Mouse (Mus musculus): Measurements from ENCODE around the gene Thoc2. TPM values are rescaled to one million over a fixed set of nuclear protein-coding genes. Genes with fewer than 3 reads are reported as not detected.
A peak's percentile ranks its signal among the peaks of the same experiment; 100 is the strongest.
"Not testable (repeated sequence)": the region's sequence is repeated elsewhere in the genome, so short reads cannot be mapped to it uniquely, and the experiment has no call there.

Thoc2 gene
- total RNA-seq (2021), result 10 to 100 TPM; 50.3 to 50.7 TPM

DNA sequence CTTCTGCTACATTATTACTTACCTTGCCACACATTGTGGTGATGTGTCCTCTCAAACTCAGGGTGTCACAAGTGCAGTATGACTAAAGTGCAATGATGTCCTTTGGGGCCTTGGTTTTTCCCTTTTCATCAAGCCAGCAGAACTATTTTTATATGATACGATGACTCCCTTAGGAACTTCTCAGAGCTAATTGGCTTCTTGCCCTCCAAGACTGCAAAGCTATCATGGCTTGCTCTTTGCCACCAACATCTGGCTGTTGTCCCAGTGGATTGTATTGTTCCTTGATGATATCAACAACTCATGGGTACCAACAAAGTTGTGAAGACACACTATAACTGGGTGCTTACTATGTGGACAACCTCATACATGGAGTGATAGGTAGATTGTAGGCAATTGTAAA, at the start of gene Thoc2:
TSS of gene Thoc2 (minus strand) at position 101 of the 400 bp plus-strand sequence.
- DNase-seq (ENCODE audit: extremely low spot score in 1 of 2, low spot score in 2 of 2), result no peak
- intact Hi-C loops (cut with DNase I), result no loop called here

DNA sequence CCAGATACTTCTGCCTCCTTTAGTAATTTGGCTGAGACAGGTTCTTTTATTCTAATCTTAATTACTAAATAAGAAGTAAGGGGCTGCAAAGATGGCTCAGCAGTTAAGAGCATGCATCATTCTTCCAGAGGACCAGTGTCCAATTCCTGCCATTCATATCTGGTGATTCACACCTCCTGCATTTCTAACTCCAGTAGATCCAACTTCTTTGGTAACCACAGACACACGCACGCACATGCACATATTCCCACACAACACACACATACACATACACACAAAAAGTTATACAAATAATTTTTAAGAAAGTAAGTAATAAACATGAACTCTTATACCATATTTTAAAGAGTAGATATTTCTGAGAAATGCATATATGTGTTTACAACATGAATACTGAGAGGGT, 49.6 kb upstream of the Thoc2 start:
- DNase-seq (ENCODE audit: extremely low spot score in 1 of 2, low spot score in 2 of 2), result no peak
- intact Hi-C loops (cut with DNase I), result no loop called here

DNA sequence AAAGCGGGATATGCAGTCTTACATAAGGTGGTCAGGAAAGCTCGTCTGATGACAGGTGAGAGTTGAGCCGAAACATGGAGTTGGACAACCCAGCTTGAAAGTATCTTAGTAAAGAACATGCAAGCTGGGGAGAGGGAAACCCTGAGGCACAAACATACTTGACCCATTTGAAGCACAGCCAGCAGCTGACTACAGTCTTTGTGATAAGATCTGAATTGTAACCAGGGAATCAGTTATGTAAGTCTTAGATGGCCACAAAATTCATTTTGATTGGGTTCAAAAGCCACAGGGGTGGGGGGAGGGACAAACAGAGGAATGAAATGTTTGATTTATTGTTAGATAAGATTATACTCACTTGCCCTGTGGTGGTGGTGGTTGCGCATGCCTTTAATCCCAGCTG, 48.9 kb upstream of the Thoc2 start:
- intact Hi-C loops (cut with DNase I), result no loop called here
- DNase-seq (ENCODE audit: extremely low spot score in 1 of 2, low spot score in 2 of 2), result no peak

DNA sequence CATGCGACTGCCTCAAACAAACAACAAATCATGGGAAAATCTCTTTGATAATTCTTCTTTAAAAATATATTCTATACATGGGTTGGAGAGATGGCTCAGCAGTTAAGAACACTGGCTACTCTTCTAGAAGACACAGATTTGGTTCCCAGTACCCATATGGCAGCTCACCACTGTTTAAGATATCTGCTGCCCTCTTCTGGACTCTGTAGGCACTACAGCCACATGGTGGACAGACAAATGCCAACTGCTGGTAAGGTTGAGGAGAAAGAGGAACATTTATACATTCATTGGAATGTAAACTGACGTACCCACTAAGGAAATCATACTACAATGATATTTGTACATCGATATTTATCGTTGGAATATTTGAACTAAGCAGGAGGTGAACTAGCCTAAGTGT, 36.7 kb upstream of the Thoc2 start:
- intact Hi-C loops (cut with DNase I), result no loop called here
- no peak for DNase-seq (ENCODE audit: extremely low spot score in 1 of 2, low spot score in 2 of 2)

DNA sequence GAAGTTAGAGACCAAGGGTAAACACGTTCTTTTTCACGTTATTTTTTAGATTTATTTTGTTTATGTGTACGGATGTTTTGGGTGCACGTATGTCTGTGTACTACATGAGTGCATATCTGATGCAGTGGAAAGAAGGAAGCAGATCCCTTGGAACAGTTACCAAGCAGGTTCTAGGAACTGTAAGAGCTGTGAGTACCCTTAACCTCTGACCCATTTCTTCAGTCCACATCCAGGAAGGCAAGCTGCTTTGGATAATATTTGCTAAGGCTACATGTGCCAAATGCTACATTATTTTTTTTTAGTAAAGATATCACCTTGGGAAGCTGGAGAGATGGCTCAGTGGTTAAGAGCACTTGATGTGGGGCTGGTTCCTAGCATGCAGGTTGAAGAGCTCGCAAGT, 21.4 kb upstream of the Thoc2 start:
- intact Hi-C loops (cut with DNase I), result no loop called here
- DNase-seq (ENCODE audit: extremely low spot score in 1 of 2, low spot score in 2 of 2), result no peak

DNA sequence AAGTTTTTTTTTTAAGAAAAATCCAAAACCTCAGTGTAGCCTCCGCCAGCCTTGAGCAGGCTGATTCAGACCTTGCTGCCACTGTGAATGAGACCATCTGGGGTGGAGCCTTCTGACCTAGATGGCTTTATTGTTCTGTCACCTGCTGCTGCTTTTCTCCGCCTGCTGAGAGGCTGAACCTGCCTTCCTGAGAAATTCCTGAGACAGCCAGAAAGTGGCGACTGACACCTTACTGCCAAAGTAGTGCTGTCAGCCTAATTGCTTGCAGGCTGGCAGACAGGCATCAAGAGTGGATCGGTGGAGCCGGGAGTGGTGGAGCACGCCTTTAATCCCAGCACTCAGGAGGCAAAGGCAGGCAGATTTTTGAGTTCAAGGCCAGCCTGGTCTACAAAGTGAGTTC, 11.3 kb upstream of the Thoc2 start:
- intact Hi-C loops (cut with DNase I), result not testable (repeated sequence)

DNA sequence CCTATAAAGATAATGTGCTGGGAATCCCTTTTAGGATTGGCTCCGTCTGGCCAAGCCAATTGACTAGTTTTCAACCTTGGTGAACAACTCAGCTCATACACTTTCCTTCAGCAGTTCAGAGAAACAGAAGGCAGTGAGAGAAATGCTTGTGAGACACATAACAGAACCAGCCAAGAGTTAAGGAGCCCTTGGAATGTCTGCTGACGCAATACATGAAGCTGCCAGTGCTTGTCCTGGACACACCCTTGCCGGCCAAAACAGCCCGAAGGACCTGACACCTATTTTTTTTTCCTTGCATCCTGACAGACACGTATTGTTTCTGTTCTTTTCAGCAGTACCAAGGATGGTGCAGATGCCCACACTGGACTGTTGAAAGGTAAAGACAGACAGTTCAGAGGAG, 4.2 kb upstream of the Thoc2 start:
- DNase-seq (ENCODE audit: extremely low spot score in 1 of 2, low spot score in 2 of 2), result no peak
- intact Hi-C loops (cut with DNase I), result no loop called here

More for the DNA sequence above, 11.3 kb upstream of the Thoc2 start:
- not testable (repeated sequence) for DNase-seq (ENCODE audit: extremely low spot score in 1 of 2, low spot score in 2 of 2)

DNA sequence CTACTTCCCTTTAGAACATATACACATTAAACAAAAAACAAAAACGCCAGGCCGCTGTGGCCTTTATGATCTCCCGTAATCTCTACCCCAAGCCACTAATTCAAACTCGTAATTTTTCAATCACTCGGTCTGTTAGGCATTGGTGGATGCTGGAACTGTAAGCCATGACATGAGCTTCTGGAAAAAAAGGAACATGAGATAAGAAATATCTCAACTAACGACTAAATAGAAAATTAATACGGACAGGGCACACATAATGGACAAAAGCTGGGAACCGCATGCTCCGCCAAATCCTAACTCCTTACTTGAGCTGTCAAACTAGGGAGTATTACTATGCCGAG, 8.4 kb downstream of the Thoc2 start:
- no peak for DNase-seq (ENCODE audit: extremely low spot score in 1 of 2, low spot score in 2 of 2)
- intact Hi-C loops (cut with DNase I), result no loop called here

DNA sequence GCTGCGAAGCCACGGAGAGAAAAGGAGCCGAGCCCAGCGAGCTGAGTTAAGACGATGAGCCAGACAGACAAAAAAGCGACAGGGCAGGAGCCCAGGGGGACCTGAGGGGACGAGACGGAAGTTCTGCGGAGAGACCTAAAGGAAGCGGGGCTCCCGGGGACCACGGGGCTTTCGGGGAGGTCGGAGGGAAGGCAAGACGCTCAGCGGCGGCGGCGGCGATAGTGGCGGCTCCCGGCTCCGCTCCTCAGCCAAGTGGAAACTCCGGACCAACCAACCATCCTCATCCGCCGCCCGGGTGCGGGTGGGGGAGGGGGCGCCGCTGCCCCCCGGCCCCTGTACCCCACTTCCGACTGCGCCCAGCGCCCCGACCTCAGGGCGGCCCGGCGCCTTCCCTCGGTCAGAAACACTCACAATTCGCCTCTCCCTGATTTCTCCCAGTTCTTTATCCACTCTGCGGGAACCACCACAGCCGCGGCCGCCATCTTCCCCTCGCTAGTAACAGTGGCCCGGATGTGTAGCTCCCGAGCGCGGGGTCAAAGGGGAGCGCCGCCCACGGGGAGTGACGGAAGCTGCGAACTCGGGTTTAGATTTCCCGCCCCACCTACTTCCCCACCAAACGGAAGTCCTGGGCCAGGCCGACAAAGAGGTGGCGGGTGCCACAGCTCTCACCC, 8.9 kb downstream of the Thoc2 start:
- intact Hi-C loops (cut with DNase I), result no loop called here
- peak; percentile 85 to 94 for DNase-seq (ENCODE audit: extremely low spot score in 1 of 2, low spot score in 2 of 2)

DNA sequence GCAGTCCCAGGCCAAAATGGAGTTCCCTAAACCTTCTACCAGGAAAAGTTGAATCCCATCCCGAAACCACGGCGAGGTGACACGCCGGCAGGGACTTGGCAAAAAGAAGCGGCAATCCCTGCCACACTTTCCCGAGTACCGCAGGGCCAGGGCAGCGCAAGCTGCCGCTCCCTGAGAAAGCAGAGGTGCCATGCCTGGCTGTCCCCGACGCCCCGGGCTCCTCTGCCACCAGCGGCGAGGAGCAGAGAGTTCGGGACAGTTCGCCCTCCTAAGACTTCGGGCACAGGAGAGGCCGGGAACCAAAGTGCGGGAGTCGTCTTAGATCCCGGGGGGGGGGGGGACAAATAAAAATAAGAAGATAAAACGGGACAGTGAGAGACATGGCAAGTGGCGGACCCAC, 9.5 kb downstream of the Thoc2 start:
- DNase-seq (ENCODE audit: extremely low spot score in 1 of 2, low spot score in 2 of 2), result peak in 1 of 2 experiments; percentile 20
- intact Hi-C loops (cut with DNase I), result no loop called here

DNA sequence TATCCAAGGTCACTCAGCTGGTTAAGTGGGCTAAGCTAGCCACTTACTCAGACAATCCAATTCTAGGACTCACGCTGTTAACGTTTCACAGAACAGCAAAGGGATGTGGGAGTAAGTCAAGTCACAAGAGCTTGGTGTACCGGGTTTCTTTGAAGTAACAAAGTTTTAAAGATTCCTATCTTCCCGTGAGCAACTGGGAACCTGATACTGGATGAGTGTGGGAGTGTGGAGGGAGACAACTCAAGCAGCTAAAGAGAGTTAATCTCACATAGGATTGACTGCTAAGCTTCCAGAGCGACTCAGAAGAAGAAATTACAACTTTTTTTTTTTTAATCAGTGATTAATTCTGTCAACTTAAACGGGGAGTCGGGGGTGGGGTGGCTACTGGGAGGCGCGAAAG, 10.0 kb downstream of the Thoc2 start:
- intact Hi-C loops (cut with DNase I), result no loop called here
- no peak for DNase-seq (ENCODE audit: extremely low spot score in 1 of 2, low spot score in 2 of 2)

DNA sequence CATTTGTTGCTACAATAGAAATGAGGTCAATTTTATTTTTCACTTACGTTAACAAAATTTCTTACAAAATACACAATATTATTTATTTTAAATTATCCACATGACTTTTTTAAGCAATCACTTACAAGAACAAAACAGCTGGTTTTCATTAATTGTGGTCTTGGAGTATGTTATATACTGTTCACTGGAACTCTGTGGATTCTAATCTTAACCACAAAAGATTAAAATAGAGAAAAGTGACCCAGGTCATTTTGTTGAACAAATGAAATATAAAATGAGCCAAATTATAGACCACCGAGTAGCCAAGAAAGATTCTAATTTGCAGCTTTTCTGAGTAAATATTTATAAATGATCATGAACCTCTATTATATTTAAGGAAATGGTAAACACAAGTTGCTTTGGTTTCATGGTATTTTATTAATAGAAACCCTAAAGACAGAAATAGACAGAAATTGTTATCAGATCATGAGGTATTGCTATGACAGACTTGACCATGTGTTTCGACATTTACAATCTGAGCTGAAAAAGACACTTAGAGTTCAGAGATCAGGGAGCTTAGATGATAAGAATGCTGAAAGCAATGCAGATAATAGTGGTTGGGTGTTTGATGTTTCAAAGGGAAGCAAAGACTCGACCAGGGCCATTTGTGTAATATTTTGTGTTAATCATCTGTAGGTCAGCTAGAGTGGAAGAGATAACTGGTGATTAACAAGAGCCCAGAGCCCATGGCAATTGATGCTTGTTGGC, 35.5 kb downstream of the Thoc2 start:
- DNase-seq (ENCODE audit: extremely low spot score in 1 of 2, low spot score in 2 of 2), result no peak
- intact Hi-C loops (cut with DNase I), result no loop called here

DNA sequence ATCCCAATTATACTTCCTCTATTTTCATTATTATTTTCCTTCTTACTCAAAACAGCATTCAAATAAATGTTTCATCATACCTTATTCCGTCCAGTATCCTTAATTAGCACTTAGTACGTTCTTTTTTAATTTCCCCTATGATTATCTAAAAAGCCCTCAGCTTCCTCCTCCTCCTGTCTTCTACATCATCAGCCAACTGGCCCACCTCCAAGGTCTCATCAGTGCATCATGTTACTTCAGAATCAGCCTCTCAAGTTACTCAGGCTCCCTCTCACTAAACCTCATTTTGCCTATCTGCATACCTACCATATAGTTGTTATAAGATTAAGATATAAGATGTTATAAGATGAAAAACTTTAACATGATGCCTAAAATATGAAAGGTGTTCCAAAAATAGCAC, 43.9 kb downstream of the Thoc2 start:
- intact Hi-C loops (cut with DNase I), result no loop called here
- no peak for DNase-seq (ENCODE audit: extremely low spot score in 1 of 2, low spot score in 2 of 2)

DNA sequence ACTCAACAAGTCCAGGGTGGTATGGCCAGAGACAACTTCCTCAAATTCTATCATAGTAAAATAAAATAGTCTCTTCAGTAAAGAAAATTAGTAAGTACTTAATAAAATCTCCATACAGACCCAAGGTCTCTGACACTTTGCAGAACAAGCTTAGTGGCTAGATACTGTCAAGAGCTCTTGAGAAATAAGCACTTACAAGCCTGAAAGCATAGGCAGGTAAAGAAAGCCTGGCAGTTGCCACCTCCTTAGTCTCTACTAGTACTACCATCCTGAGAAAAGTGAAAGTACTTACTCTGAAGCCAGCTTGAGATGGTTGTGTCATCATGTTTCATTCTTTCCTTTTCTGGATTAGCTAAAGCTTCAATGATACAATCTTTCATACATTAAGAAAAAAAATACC, 82.7 kb downstream of the Thoc2 start:
- intact Hi-C loops (cut with DNase I), result no loop called here
- no peak for DNase-seq (ENCODE audit: extremely low spot score in 1 of 2, low spot score in 2 of 2)

DNA sequence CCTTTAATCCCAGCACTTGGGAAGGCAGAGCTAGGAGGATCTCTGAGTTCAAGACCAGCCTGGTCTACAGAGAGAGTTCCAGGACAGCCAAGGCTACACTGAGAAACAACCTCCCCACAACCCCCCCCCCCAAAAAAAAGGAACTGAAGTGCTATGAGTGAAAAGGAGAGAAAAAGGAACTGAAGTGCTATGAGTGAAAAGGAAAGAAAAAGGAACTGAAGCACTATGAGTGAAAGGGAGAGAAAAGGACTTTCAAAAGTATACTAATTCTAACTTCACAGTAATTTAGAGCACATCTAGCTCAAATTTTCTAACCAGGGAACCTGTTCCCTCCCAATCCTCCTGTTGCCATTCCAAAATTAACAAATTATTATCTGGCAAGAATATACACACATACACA, 114.9 kb downstream of the Thoc2 start:
- no peak for DNase-seq (ENCODE audit: extremely low spot score in 1 of 2, low spot score in 2 of 2)
- intact Hi-C loops (cut with DNase I), result no loop called here

DNA sequence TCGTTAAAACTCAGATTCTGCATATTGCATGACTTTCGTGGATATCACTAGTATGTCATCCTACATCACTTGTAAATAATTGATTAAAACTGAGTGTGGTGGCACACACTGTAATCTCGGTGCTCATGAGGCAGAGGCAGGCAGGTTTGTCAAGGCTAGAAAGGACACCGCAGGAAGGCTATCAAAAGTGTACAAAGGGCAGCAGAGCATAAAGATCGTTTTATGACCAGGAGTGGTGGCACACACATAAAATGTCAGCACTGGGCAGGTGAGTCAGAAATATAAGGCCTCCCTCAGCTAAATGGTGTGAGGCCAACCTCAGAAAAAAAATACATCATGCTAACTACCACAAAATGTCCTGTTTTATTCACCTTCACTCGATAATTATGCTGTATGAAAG, 127.2 kb downstream of the Thoc2 start:
- DNase-seq (ENCODE audit: extremely low spot score in 1 of 2, low spot score in 2 of 2), result no peak
- intact Hi-C loops (cut with DNase I), result no loop called here

Small RNAs within 50 kb of the gene (microRNA-seq; reads per million reads assigned to microRNA genes)
- not detected for gene Gm44490

Other genes starting within 250 kb of the Thoc2 start
- 10 to 100 TPM; 46.1 to 53.5 TPM for gene Xiap, start 139.0 kb upstream of the Thoc2 start, total RNA-seq (2021)
- gene Stag2, start 228.6 kb upstream of the Thoc2 start, total RNA-seq (2021), result 10 to 100 TPM; 46.5 to 49.5 TPM